Mouse (Mus musculus): ENCODE results near the gene 2010111I01Rik. TPM values are rescaled to one million over a fixed set of nuclear protein-coding genes. Genes with fewer than 3 reads are reported as not detected.

2010111I01Rik gene
- polyA plus RNA-seq, 1 experiment from 2014 or later = 146 TPM

DNA sequence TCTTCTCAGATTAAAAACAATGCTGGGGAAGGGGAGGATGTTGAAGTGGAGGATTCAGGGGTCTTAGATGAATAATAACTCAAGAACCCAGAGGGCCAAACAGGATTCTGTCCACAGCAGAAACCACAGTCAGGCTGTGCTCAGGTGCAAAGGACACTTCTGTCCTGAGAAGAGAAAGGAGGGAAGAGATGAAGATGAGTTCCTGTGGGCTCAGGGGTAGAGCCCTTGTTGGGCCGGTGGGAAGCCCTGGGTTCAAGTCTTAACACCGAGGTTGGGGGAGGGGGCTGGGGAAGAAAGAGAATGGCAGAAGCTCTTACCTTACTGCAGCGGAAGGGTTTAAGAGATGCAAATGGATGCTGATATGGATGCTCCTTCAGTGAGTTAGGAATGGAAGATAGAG lies 7.7 kb downstream of the 2010111I01Rik start:
- 86% methylated on average over 3 of the region's 3 CpGs for WGBS
- TF ChIP-seq CTCF (IDR thresholded peaks at IDR 0.05; ENCODE audit: low read depth) = no peak

DNA sequence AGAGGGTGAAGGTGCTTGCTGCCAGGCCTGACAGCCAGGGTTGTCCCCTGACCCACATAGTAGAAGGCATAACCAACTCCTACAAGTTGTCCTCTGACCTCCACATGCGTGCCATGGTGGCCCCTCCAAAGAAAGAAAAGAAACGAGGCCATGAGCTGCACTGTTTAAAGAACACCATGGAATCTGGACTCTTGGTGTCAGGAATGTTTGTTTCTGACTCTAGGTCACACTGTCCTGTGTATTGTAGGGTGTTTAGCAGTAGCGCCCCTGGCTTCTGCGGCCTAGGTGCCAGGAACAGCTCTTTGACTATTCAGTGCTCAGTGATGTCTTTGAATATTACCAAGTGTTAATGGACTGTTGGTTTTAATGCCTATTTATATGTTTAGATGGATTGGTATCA lies 8.4 kb downstream of the 2010111I01Rik start:
- no peak overlapping the region for H3K9ac ChIP-seq (ENCODE audit: low read depth, low read length)
- WGBS = 84% methylated on average over 4 of the region's 4 CpGs
- H3K36me3 ChIP-seq (ENCODE audit: insufficient read depth, low read length) = no peaks in the 10 kb centered on the region
- H3K27me3 ChIP-seq (ENCODE audit: insufficient read depth, low read length) = no peaks in the 10 kb centered on the region
- no peaks in the 10 kb centered on the region for H3K9me3 ChIP-seq (replicated peaks; ENCODE audit: low read length)
- ATAC-seq (replicated peaks; ENCODE audit: low FRiP score, low read depth) = no peak
- no peak overlapping the region for H3K4me3 ChIP-seq (replicated peaks; ENCODE audit: low read depth, low read length)
- H3K4me2 ChIP-seq (ENCODE audit: low read length) = no peak overlapping the region
- no peaks in the 10 kb centered on the region for H3K4me1 ChIP-seq (replicated peaks; ENCODE audit: insufficient read depth, low read length)
- TF ChIP-seq CTCF (IDR thresholded peaks at IDR 0.05; ENCODE audit: low read depth) = no peak
- H3K27ac ChIP-seq = no peak overlapping the region
- DNase-seq (ENCODE audit: low spot score) = no peak

More for the DNA sequence above, 7.7 kb downstream of the 2010111I01Rik start:
- Histone ChIP-seq H3K9me3 (replicated peaks; ENCODE audit: low read length) (no peaks in the 10 kb centered on the region), H3K36me3 (ENCODE audit: insufficient read depth, low read length) (no peaks in the 10 kb centered on the region), H3K27ac (no peak overlapping the region), H3K4me3 (replicated peaks; ENCODE audit: low read depth, low read length) (no peak overlapping the region), H3K4me2 (ENCODE audit: low read length) (no peak overlapping the region), H3K4me1 (replicated peaks; ENCODE audit: insufficient read depth, low read length) (no peaks in the 10 kb centered on the region), H3K27me3 (ENCODE audit: insufficient read depth, low read length) (no peaks in the 10 kb centered on the region), H3K9ac (ENCODE audit: low read depth, low read length) (no peak overlapping the region)
- ATAC-seq (replicated peaks; ENCODE audit: low FRiP score, low read depth) (no peak), DNase-seq (ENCODE audit: low spot score) (no peak)

DNA sequence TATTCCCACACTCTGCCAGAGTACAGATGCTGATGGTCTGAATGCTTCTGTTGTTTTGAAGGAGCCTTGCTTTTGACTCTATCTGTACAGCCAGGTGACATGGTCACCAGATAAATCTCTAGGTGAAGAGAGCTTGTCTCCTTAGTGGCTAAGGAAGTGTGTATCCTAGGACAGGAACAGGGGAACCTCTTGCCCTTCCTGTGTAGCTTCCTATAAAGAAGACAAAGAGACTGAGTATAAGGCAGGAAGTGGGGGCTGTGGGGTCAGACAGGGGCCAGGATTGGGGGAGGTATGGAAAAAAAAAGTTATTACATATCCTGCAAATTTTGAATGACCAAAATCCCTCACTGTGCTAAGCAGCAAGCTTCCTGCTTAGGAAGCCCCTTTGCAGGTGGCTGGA lies 13.4 kb downstream of the 2010111I01Rik start:
- Histone ChIP-seq H3K4me3 (replicated peaks; ENCODE audit: low read depth, low read length) (no peak overlapping the region), H3K4me2 (ENCODE audit: low read length) (no peak overlapping the region), H3K36me3 (ENCODE audit: insufficient read depth, low read length) (no peaks in the 10 kb centered on the region), H3K4me1 (replicated peaks; ENCODE audit: insufficient read depth, low read length) (no peaks in the 10 kb centered on the region; the same call in 1 of the 2 replicates), H3K9ac (ENCODE audit: low read depth, low read length) (no peak overlapping the region), H3K9me3 (replicated peaks; ENCODE audit: low read length) (no peaks in the 10 kb centered on the region), H3K27me3 (ENCODE audit: insufficient read depth, low read length) (no peaks in the 10 kb centered on the region), H3K27ac (no peak overlapping the region)
- no peak for TF ChIP-seq CTCF (IDR thresholded peaks at IDR 0.05; ENCODE audit: low read depth)
- ATAC-seq (replicated peaks; ENCODE audit: low FRiP score, low read depth) (peak; percentile 43), DNase-seq (ENCODE audit: low spot score) (peak; percentile 51)

DNA sequence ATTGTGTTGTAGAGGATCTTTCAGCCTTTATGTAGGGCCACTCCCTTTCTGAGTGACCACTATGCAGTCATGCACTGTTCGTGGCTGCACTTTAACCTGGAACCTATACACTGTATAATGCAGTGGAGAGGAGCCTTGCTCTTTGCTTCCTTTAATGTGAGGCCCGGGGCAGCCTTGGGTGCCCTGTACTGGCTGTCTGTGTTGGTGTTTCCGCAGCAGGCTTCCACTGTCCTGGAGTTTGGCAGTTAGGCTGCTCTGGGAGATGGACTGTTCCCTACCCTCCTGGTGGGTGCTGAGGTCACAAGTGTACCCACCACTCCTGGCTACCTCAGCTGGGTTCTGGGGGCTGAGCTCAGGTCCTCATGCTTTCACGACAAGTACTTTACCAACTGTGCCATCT lies 14.1 kb downstream of the 2010111I01Rik start:
- no peak for ATAC-seq (replicated peaks; ENCODE audit: low FRiP score, low read depth)
- 56% methylated on average over 4 of the region's 4 CpGs for WGBS
- Histone ChIP-seq H3K27ac (0 out of 2 replicates have a peak overlapping the region, but pooled peaks have one; percentile 10), H3K4me3 (replicated peaks; ENCODE audit: low read depth, low read length) (no peak overlapping the region), H3K4me2 (ENCODE audit: low read length) (no peak overlapping the region), H3K4me1 (replicated peaks; ENCODE audit: insufficient read depth, low read length) (no peaks in the 10 kb centered on the region; the same call in 1 of the 2 replicates), H3K27me3 (ENCODE audit: insufficient read depth, low read length) (no peaks in the 10 kb centered on the region), H3K9me3 (replicated peaks; ENCODE audit: low read length) (no peaks in the 10 kb centered on the region), H3K36me3 (ENCODE audit: insufficient read depth, low read length) (no peaks in the 10 kb centered on the region), H3K9ac (ENCODE audit: low read depth, low read length) (no peak overlapping the region)
- TF ChIP-seq CTCF (IDR thresholded peaks at IDR 0.05; ENCODE audit: low read depth) = no peak
- DNase-seq (ENCODE audit: low spot score) = no peak

DNA sequence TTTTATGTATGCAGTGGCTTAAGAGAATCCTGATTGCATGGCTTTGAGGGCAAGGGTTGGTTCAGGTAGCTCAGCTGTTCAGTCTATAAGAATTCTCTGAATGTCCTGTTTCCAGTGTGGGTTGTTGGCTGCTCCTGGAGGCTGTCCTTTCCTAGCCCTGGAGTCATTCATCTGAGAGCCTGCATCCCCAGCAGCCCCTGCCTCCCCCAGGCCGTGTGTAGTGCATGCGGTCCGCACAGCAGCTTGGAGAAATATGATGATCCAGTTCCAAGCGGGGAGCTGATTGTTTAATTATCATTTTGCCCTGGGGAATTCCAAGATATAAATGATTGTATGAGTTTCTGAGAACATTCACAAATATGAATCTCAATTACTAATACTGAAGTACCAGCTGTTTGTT lies 14.5 kb downstream of the 2010111I01Rik start:
- H3K9ac ChIP-seq (ENCODE audit: low read depth, low read length) = no peak overlapping the region
- 0 out of 2 replicates have a peak overlapping the region, but pooled peaks have one; percentile 10 for H3K27ac ChIP-seq
- H3K36me3 ChIP-seq (ENCODE audit: insufficient read depth, low read length) = no peaks in the 10 kb centered on the region
- no peak for TF ChIP-seq CTCF (IDR thresholded peaks at IDR 0.05; ENCODE audit: low read depth)
- DNase-seq (ENCODE audit: low spot score) (no peak), ATAC-seq (replicated peaks; ENCODE audit: low FRiP score, low read depth) (no peak)
- no peak overlapping the region for H3K4me3 ChIP-seq (replicated peaks; ENCODE audit: low read depth, low read length)
- no peaks in the 10 kb centered on the region for H3K27me3 ChIP-seq (ENCODE audit: insufficient read depth, low read length)
- WGBS = 51% methylated on average over 4 of the region's 4 CpGs
- H3K4me1 ChIP-seq (replicated peaks; ENCODE audit: insufficient read depth, low read length) = no peaks in the 10 kb centered on the region; the same call in 1 of the 2 replicates
- H3K4me2 ChIP-seq (ENCODE audit: low read length) = no peak overlapping the region
- H3K9me3 ChIP-seq (replicated peaks; ENCODE audit: low read length) = no peaks in the 10 kb centered on the region

DNA sequence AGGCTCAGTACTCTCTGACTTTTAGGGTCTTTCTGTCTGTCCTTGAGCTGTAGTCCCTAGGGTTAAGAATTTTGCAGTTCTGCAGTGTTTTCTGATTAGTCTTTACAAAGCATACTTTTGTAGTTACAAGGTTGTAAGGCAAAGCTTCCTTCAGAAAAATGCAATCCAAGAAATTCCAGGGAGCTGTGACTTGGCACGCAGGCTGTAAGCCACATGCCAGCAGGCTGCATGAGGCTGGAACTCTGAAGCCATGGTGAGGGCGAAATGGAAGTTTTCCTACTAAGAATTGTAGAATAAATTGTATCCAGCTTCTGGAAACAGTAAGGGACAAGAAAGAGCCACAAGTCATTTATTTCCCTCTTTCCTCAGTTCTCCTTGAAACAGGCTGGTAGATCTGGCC lies 15.4 kb downstream of the 2010111I01Rik start:
- no peak for DNase-seq (ENCODE audit: low spot score)
- Histone ChIP-seq H3K9ac (ENCODE audit: low read depth, low read length) (no peak overlapping the region), H3K36me3 (ENCODE audit: insufficient read depth, low read length) (no peaks in the 10 kb centered on the region), H3K27ac (no peak overlapping the region), H3K9me3 (replicated peaks; ENCODE audit: low read length) (no peaks in the 10 kb centered on the region), H3K27me3 (ENCODE audit: insufficient read depth, low read length) (no peaks in the 10 kb centered on the region), H3K4me1 (replicated peaks; ENCODE audit: insufficient read depth, low read length) (no peaks in the 10 kb centered on the region; the same call in 1 of the 2 replicates), H3K4me3 (replicated peaks; ENCODE audit: low read depth, low read length) (no peak overlapping the region), H3K4me2 (ENCODE audit: low read length) (no peak overlapping the region)
- no peak for TF ChIP-seq CTCF (IDR thresholded peaks at IDR 0.05; ENCODE audit: low read depth)
- no peak for ATAC-seq (replicated peaks; ENCODE audit: low FRiP score, low read depth)
- 92% methylated on average over 2 of the region's 2 CpGs for WGBS

DNA sequence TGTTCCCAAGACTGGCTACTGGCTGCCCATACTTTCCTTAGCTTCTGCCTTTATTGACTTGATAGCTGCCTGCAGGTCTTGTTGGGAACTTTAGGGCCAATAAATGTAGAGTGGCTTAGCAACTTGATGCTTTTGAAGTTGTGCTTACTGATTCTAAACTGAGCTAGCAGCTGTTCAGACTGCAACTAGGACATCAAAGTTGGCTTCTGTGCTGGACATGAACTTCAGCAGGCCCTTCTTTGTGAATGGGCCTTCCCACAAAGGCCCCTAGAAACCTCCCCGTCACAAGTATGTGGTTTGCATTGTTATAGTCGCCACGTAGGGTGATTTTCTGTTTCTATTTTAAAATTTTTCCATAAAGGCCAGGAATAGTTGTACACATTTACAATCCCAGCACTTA lies 19.8 kb downstream of the 2010111I01Rik start:
- Histone ChIP-seq H3K9ac (ENCODE audit: low read depth, low read length) (no peak overlapping the region), H3K4me1 (replicated peaks; ENCODE audit: insufficient read depth, low read length) (no peaks in the 10 kb centered on the region; the same call in 1 of the 2 replicates), H3K9me3 (replicated peaks; ENCODE audit: low read length) (no peaks in the 10 kb centered on the region), H3K4me3 (replicated peaks; ENCODE audit: low read depth, low read length) (no peak overlapping the region), H3K36me3 (ENCODE audit: insufficient read depth, low read length) (no peaks in the 10 kb centered on the region), H3K27me3 (ENCODE audit: insufficient read depth, low read length) (no peaks in the 10 kb centered on the region), H3K4me2 (ENCODE audit: low read length) (no peak overlapping the region), H3K27ac (no peak overlapping the region)
- TF ChIP-seq CTCF (IDR thresholded peaks at IDR 0.05; ENCODE audit: low read depth) = no peak
- DNase-seq (ENCODE audit: low spot score) (no peak), ATAC-seq (replicated peaks; ENCODE audit: low FRiP score, low read depth) (no peak)
- WGBS = 73% methylated on average over 3 of the region's 3 CpGs
